In the genomic region with DNA sequence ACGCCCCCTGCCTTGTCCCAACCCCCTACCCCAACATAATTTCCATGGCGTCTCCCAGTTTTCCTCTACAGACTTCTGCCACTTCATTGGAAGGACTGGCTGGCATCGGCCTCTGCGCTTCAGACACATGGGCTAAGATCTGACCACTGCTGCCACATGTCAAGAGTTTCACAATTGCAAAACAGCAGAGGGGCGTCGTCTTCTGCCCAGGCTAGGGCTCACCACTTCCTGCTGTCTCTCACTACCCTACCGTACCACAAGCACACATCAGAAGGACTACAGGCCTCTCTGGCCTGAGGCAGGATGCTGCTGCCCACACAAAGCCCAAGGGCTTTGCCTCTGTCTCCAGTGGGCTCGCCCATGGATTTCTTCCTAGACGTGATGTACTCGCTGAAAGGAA, we compare ENCODE assay signal across 33 mouse cellular contexts. TPM values are rescaled to one million over a fixed set of nuclear protein-coding genes. Genes with fewer than 3 reads are reported as not detected.
DNase-seq lines count a peak whose midpoint lies in the region; ATAC-seq and TF ChIP-seq lines count a peak whose summit lies in the region.
"Had no signal": no experiment of that assay in that cellular context is flagged by ENCODE, and none has a peak within 500 bp of the region (broad histone marks: within the 10 kb centered on the region; RNA-seq: fewer than 3 reads in every experiment).

No protein-coding gene starts in this region.

- H3K9ac ChIP-seq in liver, postnatal 0 days (replicated peaks) = no peak overlapping the region
- H3K9ac ChIP-seq in intestine, postnatal 0 days (ENCODE audit: low read depth, low read length) = no peak overlapping the region
- H3K9ac ChIP-seq: embryonic facial prominence, embryonic 15.5 days; forebrain, embryonic 12.5 days; heart, embryonic 12.5 days; hindbrain, embryonic 15.5 days; limb, embryonic 13.5 days; liver, embryonic 15.5 days; midbrain, embryonic 13.5 days; neural tube, embryonic 12.5 days had no signal

- TF ChIP-seq CTCF in liver, postnatal 0 days (IDR thresholded peaks at IDR 0.05; ENCODE audit: low read depth) = no peak
- no peak for TF ChIP-seq CTCF in intestine, postnatal 0 days (IDR thresholded peaks at IDR 0.05; ENCODE audit: low read depth)

- no peak for TF ChIP-seq EP300 in liver, postnatal 0 days (IDR thresholded peaks at IDR 0.05; ENCODE audit: low read depth)

- H3K36me3 ChIP-seq in liver, postnatal 0 days (replicated peaks; ENCODE audit: insufficient read depth, low read length) = no peaks in the 10 kb centered on the region
- H3K36me3 ChIP-seq in intestine, postnatal 0 days (ENCODE audit: control insufficient read depth, insufficient read depth) = no peaks in the 10 kb centered on the region
- H3K36me3 ChIP-seq: embryonic facial prominence, embryonic 15.5 days; forebrain, embryonic 12.5 days; heart, embryonic 12.5 days; hindbrain, embryonic 10.5 days; hindbrain, embryonic 15.5 days; limb, embryonic 13.5 days; liver, embryonic 15.5 days; midbrain, embryonic 13.5 days; neural tube, embryonic 12.5 days had no signal

- H3K4me1 ChIP-seq in liver, postnatal 0 days (ENCODE audit: insufficient read depth) = 0 out of 2 replicates have a peak, but pooled peaks cover 3% of the 10 kb centered on the region
- no peaks in the 10 kb centered on the region for H3K4me1 ChIP-seq in intestine, postnatal 0 days (replicated peaks; ENCODE audit: control insufficient read depth, insufficient read depth, low read length)
- H3K4me1 ChIP-seq: embryonic facial prominence, embryonic 15.5 days; forebrain, embryonic 12.5 days; hindbrain, embryonic 15.5 days; liver, embryonic 15.5 days; midbrain, embryonic 13.5 days; neural tube, embryonic 12.5 days had no signal

- WGBS in liver, postnatal 0 days (ENCODE audit: insufficient replicate concordance) = 57% methylated on average over 10 of the region's 10 CpGs
- WGBS in intestine, postnatal 0 days = 93% methylated on average over 10 of the region's 10 CpGs

- H3K4me2 ChIP-seq in liver, postnatal 0 days (ENCODE audit: low read depth, low read length) = no peak overlapping the region
- H3K4me2 ChIP-seq in intestine, postnatal 0 days (replicated peaks; ENCODE audit: low read depth) = no peak overlapping the region
- H3K4me2 ChIP-seq: embryonic facial prominence, embryonic 15.5 days; forebrain, embryonic 12.5 days; heart, embryonic 12.5 days; hindbrain, embryonic 15.5 days; limb, embryonic 13.5 days; liver, embryonic 15.5 days; midbrain, embryonic 13.5 days; neural tube, embryonic 12.5 days had no signal

- no peaks in the 10 kb centered on the region for H3K9me3 ChIP-seq in liver, postnatal 0 days (ENCODE audit: low read length)
- no peaks in the 10 kb centered on the region for H3K9me3 ChIP-seq in intestine, postnatal 0 days (ENCODE audit: control insufficient read depth)
- H3K9me3 ChIP-seq: embryonic facial prominence, embryonic 15.5 days; forebrain, embryonic 12.5 days; hindbrain, embryonic 10.5 days; hindbrain, embryonic 15.5 days; limb, embryonic 13.5 days; liver, embryonic 15.5 days; midbrain, embryonic 13.5 days; neural tube, embryonic 12.5 days had no signal

- H3K27me3 ChIP-seq in liver, postnatal 0 days (ENCODE audit: insufficient read depth, low read length) = no peaks in the 10 kb centered on the region
- H3K27me3 ChIP-seq in intestine, postnatal 0 days (replicated peaks; ENCODE audit: control insufficient read depth, insufficient read depth, low read length) = no peaks in the 10 kb centered on the region
- H3K27me3 ChIP-seq: embryonic facial prominence, embryonic 15.5 days; forebrain, embryonic 12.5 days; hindbrain, embryonic 15.5 days; liver, embryonic 15.5 days; midbrain, embryonic 13.5 days; neural tube, embryonic 12.5 days; Patski had no signal

- H3K27ac ChIP-seq in liver, postnatal 0 days (ENCODE audit: low read depth) = no peak overlapping the region
- no peak overlapping the region for H3K27ac ChIP-seq in intestine, postnatal 0 days (ENCODE audit: low read depth, low read length)
- H3K27ac ChIP-seq: embryonic facial prominence, embryonic 15.5 days; forebrain, embryonic 12.5 days; heart, adult 2 months; hindbrain, embryonic 10.5 days; hindbrain, embryonic 15.5 days; layer of hippocampus, adult 2 months; limb, embryonic 13.5 days; liver, embryonic 15.5 days; midbrain, embryonic 13.5 days; neural tube, embryonic 12.5 days; stomach, postnatal 0 days had no signal

- no peak for DNase-seq in liver, postnatal 0 days
- DNase-seq in liver = no peak
- no peak for DNase-seq in frontal cortex, postnatal 14 days (ENCODE audit: low spot score in 2 of 2)
- no peak for DNase-seq in embryo, embryonic 11 days
- DNase-seq: adrenal gland, postnatal 14 days; cerebellum, adult 11-12 months; cerebellum, adult 9-11 months; gastrocnemius, postnatal 25 days; heart, adult 2 months; kidney, adult 18-20 months; kidney, postnatal 36 days; lung, postnatal 36 days; spleen, adult 18-20 months; thymus, adult 18-20 months; thymus, postnatal 36 days had no signal

- no peak overlapping the region for H3K4me3 ChIP-seq in liver, postnatal 0 days (ENCODE audit: low read depth, low read length)
- H3K4me3 ChIP-seq in intestine, postnatal 0 days (ENCODE audit: low read depth, low read length) = no peak overlapping the region
- H3K4me3 ChIP-seq: embryonic facial prominence, embryonic 15.5 days; forebrain, embryonic 12.5 days; heart, adult 2 months; heart, embryonic 12.5 days; hindbrain, embryonic 10.5 days; hindbrain, embryonic 15.5 days; layer of hippocampus, adult 2 months; limb, embryonic 13.5 days; liver, embryonic 15.5 days; midbrain, embryonic 13.5 days; neural tube, embryonic 12.5 days had no signal

- peak; percentile 33; the same call in 1 of the 2 replicates for ATAC-seq in liver, postnatal 0 days
- ATAC-seq in common myeloid progenitor, adult 5-6 weeks (replicated peaks; ENCODE audit: low read depth, poor library complexity, severe bottlenecking) = peak; percentile 95
- peak; percentile 95 for ATAC-seq in megakaryocyte progenitor cell, adult 5-6 weeks (replicated peaks; ENCODE audit: poor library complexity)
- ATAC-seq in intestine, postnatal 0 days = no peak
- ATAC-seq: inflammation-experienced regulatory T-cells, adult 6 months; midbrain, embryonic 13.5 days; Patski had no signal

RNA-seq across cellular contexts. Expression of a gene that starts 23.4 kb away (rescaled TPM):
- 0.05 TPM in 1 of 2 replicates, not detected in the other for polyA plus RNA-seq in liver, postnatal 0 days (2015; fragmentation: Nextera tagmentation; extraction: Ambion mirVana)
- not detected in 2 replicates for total RNA-seq in common myeloid progenitor, adult 5-6 weeks (2017)
- total RNA-seq in megakaryocyte progenitor cell, adult 5-6 weeks (2015) = not detected in 2 replicates
- not detected in 2 replicates for total RNA-seq in megakaryocyte progenitor cell, adult 5-6 weeks (2017)
- 3.8 and 4.4 TPM in 2 replicates for polyA plus RNA-seq in intestine, postnatal 0 days (2015; fragmentation: Nextera tagmentation; extraction: Ambion mirVana)
- total RNA-seq: megakaryocyte-erythroid progenitor cell, adult 5-6 weeks; MEL had no signal
- polyA plus RNA-seq: inflammation-experienced regulatory T-cells, adult 6 months had no signal
